Mouse (Mus musculus) embryo, embryonic 11.5 days (tissue): ENCODE measurements around the gene Gck.
A peak's percentile ranks its signal among the peaks of the same experiment; 100 is the strongest.
"Not testable (repeated sequence)": the region's sequence is repeated elsewhere in the genome, so short reads cannot be mapped to it uniquely, and the experiment has no call there.

Experiments
- DNase-seq: peaks from one replicate; pipeline ENCODE4 v3.0.0-alpha.2; 2012; ENCODE audit warnings: low read depth, low spot score

The Gck gene

DNA sequence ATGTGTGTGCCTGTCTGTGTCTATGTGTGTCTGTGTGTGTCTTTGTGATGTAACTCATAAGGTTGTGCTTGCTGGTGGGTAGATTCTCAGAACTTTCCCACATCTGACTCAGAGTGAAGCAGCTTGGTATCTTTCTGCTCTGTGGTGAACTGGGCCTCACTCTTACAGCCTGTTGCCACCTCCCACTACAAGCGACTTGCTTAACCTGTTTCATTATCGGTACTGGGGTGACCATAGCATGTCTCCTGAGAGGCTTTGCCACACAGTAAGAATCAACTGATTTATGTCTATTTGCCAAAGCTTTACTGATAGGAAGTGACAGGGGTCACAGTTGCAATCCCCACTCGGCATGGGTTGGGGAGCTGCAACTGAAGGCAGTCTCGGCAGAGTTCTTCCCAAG is 41.2 kb downstream of the Gck start:
- no peak for DNase-seq

DNA sequence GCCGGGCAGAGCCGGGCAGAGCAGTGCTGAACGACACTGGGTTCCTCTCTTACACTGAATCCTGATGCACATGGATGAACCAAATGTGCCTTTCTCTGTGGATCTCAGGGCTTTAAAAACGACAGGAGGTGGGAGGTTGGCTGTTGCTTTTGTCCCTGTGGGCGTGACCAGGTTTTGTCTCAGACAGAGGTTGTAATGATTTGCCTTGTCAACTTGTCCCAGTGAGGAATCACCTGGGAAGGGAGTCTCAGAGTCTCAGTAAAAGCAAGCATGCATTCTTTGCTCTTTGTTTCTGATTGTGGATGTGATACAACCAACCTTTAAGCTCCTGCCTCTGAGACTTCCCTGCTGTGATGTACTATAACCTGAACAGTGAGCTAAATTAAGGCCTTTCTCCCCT is 42.8 kb downstream of the Gck start:
- no peak for DNase-seq

DNA sequence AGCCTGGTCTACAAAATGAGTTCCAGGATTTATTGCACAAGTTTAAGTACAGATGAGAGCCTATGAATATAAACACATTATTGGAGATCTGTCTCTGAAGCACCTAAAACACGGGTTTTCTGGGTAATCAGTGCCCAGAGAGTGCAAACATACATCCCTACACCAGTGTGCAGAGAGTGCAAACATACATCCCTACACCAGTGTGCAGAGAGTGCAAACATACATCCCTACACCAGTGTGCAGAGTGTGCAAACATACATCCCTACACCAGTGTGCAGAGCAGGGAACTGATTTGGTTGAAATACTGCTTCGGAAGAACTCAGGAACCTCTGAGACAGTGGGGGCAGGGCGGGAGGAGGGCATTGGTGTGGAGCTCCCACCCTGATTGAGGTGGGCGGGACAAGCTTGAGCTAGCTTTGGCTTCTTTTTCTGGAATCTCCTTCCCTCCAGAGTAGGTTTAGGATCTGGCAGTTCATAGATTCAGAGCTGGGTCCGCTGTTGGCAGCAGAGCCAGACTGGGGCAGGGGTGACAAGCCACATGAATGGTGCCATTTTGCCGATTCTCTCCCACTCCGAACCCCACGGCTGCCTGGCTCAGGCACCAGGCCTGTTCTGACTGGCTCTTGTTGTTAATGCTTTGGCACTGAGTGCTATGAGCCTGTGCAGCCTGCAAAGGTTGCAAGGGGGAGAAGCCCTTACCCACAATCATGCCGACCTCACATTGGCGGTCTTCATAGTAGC is 43.9 kb downstream of the Gck start:
- no peak for DNase-seq

DNA sequence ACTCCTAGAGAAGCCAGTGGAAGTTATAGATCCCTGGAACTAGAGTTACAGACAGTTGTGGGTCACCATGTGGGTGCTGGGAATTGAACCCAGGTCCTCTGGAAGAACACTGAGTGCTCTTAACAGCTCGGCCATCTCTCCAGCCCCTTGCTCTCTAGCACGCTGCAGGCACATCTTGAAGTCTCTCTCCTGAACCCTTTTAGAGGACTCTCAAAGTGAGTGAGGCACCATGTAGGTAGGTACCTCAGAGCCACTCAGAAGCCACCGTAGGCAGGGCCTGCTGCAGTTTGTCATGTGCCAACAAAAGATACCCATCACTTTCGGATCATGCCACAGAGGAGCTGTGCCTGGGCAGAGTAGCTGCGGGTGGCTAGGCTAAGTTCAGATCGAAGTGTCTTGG is 45.0 kb downstream of the Gck start:
- DNase-seq = no peak

DNA sequence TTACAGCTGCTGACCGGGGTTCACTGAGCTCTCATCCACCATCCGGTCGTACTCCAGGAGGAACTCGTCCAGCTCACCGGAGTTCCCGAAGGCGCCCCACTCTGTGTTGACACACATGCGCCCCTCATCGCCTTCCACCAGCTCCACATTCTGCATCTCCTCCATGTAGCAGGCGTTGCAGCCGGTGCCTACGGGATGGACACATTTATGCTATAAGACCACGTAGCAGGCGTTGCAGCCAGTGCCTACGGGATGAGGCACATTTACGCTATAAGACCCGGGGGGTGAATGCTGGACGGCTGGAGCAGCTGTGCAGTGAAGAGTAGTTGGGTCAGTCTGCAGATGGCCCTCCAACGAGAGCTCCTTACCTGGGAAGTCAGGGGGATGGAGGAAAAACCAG is 45.5 kb downstream of the Gck start:
- no peak for DNase-seq

DNA sequence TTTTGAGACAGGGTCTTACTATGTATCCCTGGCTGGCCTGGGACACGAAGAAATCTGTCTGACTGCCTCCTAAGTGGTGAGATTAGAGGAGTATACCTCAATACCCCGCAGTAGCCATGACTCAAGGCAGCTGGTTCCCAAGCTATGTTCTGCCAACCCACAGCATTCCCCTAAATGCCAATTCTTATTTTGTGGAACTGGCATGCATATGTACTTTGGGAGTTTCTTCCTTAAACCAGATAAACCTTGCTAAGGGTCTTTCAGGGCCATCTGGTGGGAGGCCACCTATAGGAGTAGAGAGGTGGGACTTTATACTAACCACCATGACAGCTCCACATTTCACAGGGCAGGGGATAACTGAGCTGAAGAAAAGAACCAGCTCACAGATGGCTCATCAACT is 46.0 kb downstream of the Gck start:
- DNase-seq = no peak

DNA sequence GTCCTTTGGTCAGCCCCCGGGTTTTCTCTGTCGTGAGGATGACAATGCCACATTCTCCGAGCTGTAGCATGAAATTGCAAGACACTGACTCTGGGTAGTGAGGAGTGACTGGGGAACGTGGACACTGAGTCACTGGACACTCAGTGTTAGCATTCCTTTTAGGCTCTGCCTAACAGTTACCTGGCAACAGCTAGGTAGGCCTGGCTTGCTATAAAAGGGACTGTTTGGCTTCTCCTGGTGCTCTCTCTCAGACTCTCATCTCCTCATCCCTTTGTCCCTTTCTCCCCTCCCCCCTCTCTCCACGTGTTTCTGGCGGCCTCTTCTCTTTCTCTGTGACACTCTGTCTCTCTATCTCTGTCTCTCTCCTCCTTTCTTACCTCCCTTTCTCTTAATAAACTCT is 47.5 kb downstream of the Gck start:
- DNase-seq = no peak

DNA sequence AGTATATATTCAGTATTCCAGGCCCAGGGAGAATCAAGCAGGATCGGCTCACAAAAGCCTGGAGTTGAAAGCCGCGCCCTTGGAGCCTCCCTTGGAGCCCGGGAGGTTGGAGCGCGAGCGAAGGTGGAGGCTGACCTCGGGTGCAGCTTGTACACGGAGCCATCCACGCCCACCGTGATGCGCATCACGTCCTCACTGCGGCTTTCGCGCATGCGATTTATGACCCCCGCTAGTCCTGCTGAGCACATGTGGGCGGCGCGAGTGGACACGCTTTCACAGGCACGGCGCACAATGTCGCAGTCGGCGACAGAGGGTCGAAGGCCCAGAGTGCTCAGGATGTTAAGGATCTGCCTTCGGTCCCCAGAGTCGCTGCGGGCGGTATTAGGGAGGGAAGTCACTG is 47.9 kb downstream of the Gck start:
- DNase-seq = peak; percentile 70

DNA sequence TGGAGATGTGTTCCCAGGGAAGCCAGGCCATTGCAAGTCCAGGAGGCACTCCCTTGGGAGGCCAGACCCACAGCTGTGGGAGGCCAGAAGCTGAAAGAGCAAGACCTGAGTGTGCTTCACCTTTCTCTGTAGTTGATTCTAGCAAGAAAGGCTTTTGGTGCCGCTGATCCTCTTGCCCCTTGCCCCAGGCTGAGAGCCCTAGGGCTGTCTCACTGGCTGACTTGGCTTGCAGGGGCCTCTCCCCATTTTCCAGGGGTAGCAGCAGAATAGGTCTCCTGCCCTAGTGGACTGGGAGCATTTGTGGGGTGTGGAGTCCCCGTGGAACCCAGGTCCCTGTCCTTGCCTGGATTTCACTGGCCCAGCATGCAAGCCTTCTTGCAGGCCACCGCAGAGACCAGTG is 48.6 kb downstream of the Gck start:
- no peak for DNase-seq

DNA sequence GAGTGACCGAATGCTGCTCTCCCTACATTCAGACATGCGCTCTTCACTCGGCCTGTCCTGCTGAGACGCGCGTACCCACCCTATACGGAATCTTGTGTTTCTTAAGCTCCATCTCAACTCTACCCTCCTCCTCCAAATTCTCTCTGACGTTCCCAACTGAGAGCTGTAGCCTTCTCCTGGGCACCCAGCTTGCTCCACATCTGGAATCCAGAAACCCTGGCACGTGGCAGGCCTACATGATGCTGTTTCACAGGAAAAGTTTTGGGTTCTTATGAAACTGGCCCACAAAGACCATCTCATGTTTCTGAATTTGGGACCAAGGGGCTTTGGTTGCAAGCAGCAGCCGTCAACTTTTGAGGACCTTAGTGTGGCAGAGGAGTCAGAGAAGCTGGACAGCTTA is 50.6 kb downstream of the Gck start:
- no peak for DNase-seq

DNA sequence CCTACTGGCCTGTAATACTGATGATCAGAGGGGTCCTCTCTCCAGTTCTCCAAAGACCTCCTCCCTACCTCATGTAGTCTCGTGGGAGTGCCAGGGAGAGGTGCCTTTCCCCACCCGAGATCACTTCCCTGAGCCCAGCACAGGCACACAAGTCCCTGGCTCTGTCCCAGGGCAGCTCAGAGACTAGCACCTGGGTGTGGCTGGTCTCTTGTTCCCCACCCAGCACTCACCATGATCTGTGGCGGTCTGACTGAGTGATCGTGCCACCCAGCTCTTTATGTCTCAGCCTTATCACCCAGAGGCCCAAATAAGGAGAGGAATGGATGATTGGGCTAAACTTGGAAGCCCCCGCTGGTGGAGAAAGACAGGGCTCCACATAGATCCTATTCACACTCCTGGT is 51.4 kb downstream of the Gck start, which contains the start of gene Myl7:
Myl7 (minus strand) TSS at position 252 of the 400 bp plus-strand sequence.
- DNase-seq = no peak

DNA sequence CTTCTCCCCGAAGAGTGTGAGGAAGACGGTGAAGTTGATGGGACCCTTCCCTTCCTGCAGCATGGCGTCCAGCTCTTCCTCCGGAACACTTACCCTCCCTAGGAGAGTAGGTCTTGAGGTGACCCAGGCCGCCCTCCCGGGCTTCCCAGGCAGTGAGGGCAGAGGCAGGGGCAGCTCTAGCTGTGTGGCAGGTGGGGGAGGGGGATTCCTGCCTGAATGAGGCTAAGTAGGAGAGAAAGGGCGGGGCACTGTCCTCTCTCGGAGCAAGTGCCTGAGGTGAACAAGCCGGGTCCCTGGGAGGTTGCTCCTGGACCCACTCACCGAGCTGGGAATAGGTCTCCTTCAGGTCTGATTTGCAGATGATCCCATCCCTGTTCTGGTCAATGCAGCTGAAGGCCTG is 52.0 kb downstream of the Gck start:
- DNase-seq = no peak

DNA sequence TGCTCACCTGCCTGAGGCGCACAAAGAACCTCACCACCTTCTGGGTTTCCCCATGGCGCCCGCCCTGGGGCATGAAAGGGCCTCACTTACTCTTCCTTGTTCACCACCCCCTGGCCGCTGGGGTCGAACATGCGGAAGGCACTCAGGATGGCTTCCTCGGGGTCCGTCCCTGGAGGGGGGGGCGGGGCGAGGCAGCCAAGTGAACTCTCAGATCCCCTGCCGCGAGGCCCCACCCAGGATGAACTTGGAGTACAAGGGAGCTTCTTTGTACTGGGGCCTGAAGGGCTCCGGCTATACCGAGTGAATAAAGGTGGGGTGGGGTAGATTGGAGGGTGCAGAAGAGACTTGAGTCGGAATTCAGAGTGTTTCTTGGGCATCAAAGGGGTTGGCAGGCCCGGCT is 52.7 kb downstream of the Gck start:
- DNase-seq = no peak

DNA sequence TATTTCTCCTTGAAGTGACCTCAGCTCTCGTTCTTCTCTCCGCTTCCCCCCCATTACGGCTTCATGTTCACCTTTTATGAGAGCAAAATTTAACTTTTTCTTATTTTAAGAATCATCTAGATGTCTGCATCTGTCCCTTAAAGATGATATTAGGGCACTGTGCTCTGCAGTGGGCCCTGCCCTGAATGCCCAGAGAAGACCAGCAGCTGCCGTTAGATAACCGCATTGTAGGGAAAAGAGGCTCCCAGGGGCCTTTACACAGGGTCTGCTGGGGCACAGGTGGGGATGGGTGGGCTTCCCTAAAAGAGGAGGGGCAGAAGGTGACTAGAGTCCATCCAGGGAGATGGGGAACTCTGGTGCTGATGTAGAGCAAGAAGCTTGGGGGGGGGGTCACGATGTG is 56.1 kb downstream of the Gck start:
- no peak for DNase-seq

DNA sequence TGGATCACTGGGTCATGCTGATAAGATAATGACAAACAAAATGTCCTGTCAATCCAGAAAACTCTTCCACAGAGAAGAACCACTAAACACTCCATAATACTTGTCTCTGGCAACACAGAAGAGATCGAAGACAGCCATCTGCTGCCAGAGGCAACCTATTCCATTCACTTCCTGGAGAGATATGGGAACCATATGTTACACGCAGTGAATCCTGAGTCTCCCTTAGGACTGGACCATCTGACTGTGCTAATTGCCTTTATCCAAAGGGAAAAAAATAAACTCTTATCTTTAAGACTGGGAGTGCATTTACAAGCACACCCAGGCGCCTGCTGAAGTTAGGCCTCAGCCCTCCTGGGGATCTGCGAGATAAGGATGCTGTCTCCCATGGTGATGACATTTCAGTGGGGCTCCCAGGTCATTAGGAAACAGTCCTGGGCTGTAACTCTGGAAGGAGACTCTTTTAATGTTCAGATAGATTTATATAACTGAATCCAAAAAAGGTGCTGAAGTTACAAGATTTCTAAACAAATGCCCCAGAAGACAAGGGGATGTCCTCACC is 57.0 kb downstream of the Gck start:
- no peak for DNase-seq

DNA sequence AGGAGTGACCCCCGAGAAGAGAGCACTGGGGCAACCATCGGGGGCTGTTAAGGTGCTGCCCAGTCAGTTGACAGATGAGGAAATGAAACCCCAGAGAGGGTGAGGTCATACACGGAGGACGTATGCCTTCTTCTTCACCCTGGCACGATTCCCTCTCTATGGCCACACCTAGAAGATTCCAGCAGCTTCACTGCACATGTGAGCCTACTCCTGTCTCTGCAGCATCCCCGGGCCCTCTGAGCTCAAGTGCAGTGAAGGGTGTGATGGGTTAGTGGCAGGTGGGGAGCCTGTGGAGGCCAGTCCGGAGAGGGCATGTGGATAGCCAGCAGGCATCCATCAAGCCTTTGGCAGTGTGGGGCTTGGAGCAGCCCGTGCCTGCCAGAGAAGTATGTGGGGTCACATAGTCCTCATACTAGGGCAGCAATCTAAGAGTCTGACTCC is 57.7 kb downstream of the Gck start:
- DNase-seq = no peak

DNA sequence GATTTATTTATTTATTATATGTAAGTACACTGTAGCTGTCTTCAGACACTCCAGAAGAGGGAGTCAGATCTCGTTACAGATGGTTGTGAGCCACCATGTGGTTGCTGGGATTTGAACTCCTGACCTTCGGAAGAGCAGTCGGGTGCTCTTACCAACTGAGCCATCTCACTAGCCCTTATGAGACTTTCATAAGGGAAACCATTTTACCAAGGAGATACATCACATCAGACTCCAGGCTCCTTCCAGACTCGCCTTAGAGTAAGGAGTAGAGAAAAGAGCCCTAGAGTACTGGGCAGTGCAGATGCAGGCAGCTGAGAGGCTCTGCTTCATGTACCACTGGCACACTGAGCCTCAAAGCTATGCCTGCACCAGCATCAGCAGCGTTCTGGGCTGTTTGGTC is 61.3 kb downstream of the Gck start:
- not testable (repeated sequence) for DNase-seq

DNA sequence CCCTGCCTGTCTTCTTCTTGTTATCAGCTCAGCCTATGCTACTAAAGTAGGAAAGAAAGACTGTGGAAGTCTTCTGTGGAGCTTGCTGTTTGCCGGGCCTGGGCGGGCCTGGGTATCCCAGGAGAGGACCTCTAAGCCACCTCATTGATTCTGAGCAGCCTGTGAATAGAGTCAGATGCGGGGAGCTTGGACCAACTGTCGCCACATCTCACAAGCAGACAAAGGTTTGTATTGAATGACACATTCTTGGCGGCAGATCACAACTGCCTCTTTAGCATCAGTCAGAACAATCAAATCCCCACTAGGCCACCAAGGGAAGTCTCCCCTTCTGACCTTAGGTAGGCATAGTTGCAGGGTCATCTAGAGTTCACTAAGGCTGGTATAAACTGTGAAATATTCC is 62.6 kb downstream of the Gck start:
- no peak for DNase-seq

DNA sequence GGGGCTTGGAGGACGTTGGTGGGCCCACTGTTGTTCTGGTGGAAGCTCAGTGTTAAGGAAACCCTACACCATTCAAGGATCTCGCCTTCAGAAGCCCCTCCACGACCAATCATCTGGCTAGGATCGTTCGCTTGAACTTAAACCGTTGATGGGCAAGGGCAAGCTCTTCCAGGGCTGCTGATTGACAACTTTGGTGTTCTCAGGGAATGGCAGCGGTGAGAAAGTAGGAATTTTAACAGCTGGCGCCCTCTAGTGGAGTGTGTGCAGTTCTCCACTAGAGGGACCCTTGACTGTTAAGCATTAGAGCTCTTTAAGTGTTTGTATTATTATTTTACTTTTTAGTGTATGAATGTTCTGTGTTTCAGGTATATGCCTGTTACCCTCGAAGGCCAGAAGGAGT is 63.7 kb downstream of the Gck start:
- DNase-seq = peak; percentile 59

DNA sequence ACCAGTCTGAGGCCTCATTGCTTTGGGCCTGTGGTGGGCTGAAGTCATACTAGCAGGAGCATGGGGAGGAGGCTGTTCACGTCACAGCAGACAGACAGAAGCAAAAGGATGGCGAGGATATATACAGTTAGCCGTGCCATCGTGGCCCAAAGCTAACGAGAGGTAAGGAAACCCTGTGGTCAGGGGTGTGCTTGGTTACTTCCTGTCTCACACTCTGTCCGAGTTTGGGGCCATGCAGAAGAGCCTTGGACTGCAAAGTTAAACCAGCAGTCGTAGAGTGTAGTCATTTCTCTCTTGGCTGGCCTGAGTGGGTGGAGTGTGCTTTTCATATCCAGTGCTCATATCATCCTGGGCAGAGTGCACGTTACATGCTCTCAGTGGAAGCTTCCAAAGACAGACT is 67.4 kb downstream of the Gck start:
- no peak for DNase-seq

DNA sequence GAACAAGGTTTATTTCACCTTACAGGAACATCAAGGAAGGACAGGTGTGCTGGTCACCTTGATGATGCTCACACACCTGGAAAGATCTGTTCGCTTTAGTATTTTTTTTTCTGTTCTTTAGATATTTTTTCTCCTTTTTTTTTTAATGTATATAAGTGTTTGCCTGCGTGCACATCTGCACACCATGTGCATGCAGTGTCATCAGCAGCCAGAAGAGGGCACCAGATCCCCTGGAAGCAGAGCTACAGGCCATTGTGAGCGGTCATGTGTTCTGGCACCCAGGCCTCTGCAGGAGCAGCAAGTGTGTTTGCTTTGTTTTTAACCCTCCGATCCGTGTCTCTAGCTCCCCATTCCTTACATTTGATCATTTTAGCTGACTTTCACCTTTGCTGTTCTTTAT is 70.0 kb downstream of the Gck start:
- no peak for DNase-seq

DNA sequence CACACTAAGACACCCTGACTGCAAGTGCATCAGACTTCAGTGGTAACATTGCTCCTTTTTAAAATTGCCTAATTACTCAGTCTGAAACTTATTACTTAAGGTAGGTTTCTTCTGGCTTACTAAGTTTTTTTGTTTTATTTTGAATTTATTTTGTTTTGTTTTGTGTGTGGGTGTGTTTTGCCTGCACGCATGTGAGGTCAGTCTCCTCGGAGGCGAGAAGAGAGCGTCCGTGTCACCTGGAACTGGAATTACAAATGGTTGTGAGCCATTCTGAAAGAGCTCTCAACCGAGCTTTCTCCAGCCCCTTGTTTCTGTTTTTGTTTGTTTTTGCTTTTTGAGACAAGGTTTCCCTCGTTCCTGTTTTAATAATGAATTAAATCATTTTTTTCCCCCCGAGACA is 71.2 kb downstream of the Gck start:
- no peak for DNase-seq

DNA sequence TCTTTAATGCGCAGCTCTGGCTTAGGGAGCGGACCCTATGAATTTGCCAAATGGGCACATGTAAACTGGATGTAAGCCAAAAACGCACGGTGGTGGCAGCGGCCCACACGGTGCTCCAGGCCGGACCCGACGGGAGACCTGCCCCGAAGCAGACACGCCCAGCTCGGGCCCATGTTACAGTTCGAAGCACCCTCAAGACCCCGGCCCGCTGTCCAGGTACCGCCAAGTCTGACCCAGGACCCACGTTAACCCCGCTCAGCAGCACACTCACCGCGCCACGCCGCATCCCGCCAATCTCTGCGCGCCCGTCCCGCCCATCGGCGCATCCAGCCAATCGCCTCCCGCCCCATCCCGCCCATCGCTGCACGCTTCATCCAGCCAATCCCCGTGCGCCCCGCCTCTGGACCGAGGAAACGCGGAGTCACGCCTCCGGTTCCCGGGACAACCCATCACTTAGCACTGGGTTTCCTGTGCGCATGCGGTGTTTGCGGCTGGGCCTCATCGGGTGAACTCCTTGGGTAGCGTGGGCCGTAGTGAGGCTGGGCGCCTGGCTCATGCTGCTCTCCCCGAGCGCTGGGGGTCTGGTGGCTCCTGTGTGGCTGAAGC is 71.9 kb downstream of the Gck start, which contains the start of gene Pold2:
Pold2 (minus strand) TSS at position 372 of the 606 bp plus-strand sequence.
- DNase-seq = peak; percentile 97
